Mouse (Mus musculus) olfactory bulb, adult 2 months (tissue): ENCODE data around the gene Glis2.

Experiments
- CTCF ChIP-seq: fragments of 200-500 bp; IDR thresholded peaks from 2 replicates; pipeline ENCODE4 v1.5.1; 2012; ENCODE audit warnings: low read depth, mild to moderate bottlenecking, low read length, moderate library complexity; ENCODE audit not compliant: insufficient read depth
- POLR2A ChIP-seq: fragments of 200-500 bp; IDR thresholded peaks from 2 replicates; pipeline ENCODE4 v1.6.1; 2012; ENCODE audit warnings: mild to moderate bottlenecking, low read depth, low read length, moderate library complexity; ENCODE audit not compliant: insufficient read depth

GRCm38 (mm10) chr16:4650161-4650560, 55.6 kb downstream of the Glis2 start:
- TF ChIP-seq CTCF = no peak
- TF ChIP-seq POLR2A = no peak
